Comparison of ENCODE assay signal across 18 mouse cellular contexts in genomic region chr15:64434908-64435307, GRCm38 (mm10).
A peak's percentile ranks its signal among the peaks of the same experiment; 100 is the strongest.
DNase-seq lines count a peak whose midpoint lies in the region; ATAC-seq lines count a peak whose summit lies in the region.
"Had no signal": no experiment of that assay in that cellular context is flagged by ENCODE, and none has a peak within 500 bp of the region (broad histone marks: within the 10 kb centered on the region; RNA-seq: fewer than 3 reads in every experiment).

No protein-coding gene starts in this region.

- H3K27me3 ChIP-seq in heart, embryonic 10.5 days (ENCODE audit: insufficient read depth, poor library complexity, severe bottlenecking): no peaks in the 10 kb centered on the region
- no peaks in the 10 kb centered on the region for H3K27me3 ChIP-seq in kidney, embryonic 16.5 days (ENCODE audit: insufficient read depth, low read length)
- no peaks in the 10 kb centered on the region for H3K27me3 ChIP-seq in midbrain, embryonic 12.5 days
- H3K27me3 ChIP-seq in midbrain, embryonic 14.5 days (ENCODE audit: control insufficient read depth, insufficient read depth, low read length): no peaks in the 10 kb centered on the region
- H3K27me3 ChIP-seq in forebrain, embryonic 16.5 days (replicated peaks; ENCODE audit: control insufficient read depth, insufficient read depth, low read length): no peaks in the 10 kb centered on the region
- H3K27me3 ChIP-seq: embryonic facial prominence, embryonic 13.5 days; heart, embryonic 13.5 days; hindbrain, embryonic 13.5 days; intestine, embryonic 15.5 days had no signal

- WGBS in heart, embryonic 10.5 days: 82% methylated on average over 2 of the region's 2 CpGs
- WGBS in kidney, embryonic 16.5 days: 92% methylated on average over 2 of the region's 2 CpGs
- WGBS in midbrain, embryonic 12.5 days: 93% methylated on average over 2 of the region's 2 CpGs
- 90% methylated on average over 2 of the region's 2 CpGs for WGBS in midbrain, embryonic 14.5 days
- 96% methylated on average over 2 of the region's 2 CpGs for WGBS in forebrain, embryonic 16.5 days

- no peak overlapping the region for H3K4me3 ChIP-seq in heart, embryonic 10.5 days
- H3K4me3 ChIP-seq in kidney, embryonic 16.5 days (ENCODE audit: low read length): no peak overlapping the region
- no peak overlapping the region for H3K4me3 ChIP-seq in midbrain, embryonic 12.5 days
- no peak overlapping the region for H3K4me3 ChIP-seq in midbrain, embryonic 14.5 days (replicated peaks; ENCODE audit: low read depth, low read length)
- no peak overlapping the region for H3K4me3 ChIP-seq in forebrain, embryonic 16.5 days (replicated peaks; ENCODE audit: low read length)
- H3K4me3 ChIP-seq: embryonic facial prominence, embryonic 13.5 days; heart, adult 2 months; heart, embryonic 13.5 days; hindbrain, embryonic 13.5 days; intestine, embryonic 15.5 days had no signal

- no peaks in the 10 kb centered on the region for H3K9me3 ChIP-seq in heart, embryonic 10.5 days
- no peaks in the 10 kb centered on the region for H3K9me3 ChIP-seq in kidney, embryonic 16.5 days (ENCODE audit: low read length)
- H3K9me3 ChIP-seq in midbrain, embryonic 12.5 days: no peaks in the 10 kb centered on the region
- H3K9me3 ChIP-seq in midbrain, embryonic 14.5 days (ENCODE audit: control insufficient read depth, low read length): no peaks in the 10 kb centered on the region
- H3K9me3 ChIP-seq in forebrain, embryonic 16.5 days (ENCODE audit: control insufficient read depth, low read length): no peaks in the 10 kb centered on the region
- H3K9me3 ChIP-seq: embryonic facial prominence, embryonic 13.5 days; heart, embryonic 13.5 days; hindbrain, embryonic 13.5 days; intestine, embryonic 15.5 days had no signal

- H3K36me3 ChIP-seq in heart, embryonic 10.5 days: no peaks in the 10 kb centered on the region
- H3K36me3 ChIP-seq in kidney, embryonic 16.5 days (ENCODE audit: insufficient read depth, low read length): no peaks in the 10 kb centered on the region
- no peaks in the 10 kb centered on the region for H3K36me3 ChIP-seq in midbrain, embryonic 12.5 days
- H3K36me3 ChIP-seq in midbrain, embryonic 14.5 days (ENCODE audit: control insufficient read depth, insufficient read depth, low read length): no peaks in the 10 kb centered on the region
- H3K36me3 ChIP-seq in forebrain, embryonic 16.5 days (ENCODE audit: control insufficient read depth, insufficient read depth): no peaks in the 10 kb centered on the region
- H3K36me3 ChIP-seq: embryonic facial prominence, embryonic 13.5 days; heart, embryonic 13.5 days; hindbrain, embryonic 13.5 days; intestine, embryonic 15.5 days had no signal

- no peak overlapping the region for H3K4me2 ChIP-seq in kidney, embryonic 16.5 days (replicated peaks; ENCODE audit: low read depth, low read length)
- H3K4me2 ChIP-seq in midbrain, embryonic 12.5 days (replicated peaks): no peak overlapping the region
- H3K4me2 ChIP-seq in midbrain, embryonic 14.5 days (ENCODE audit: low read length): no peak overlapping the region
- no peak overlapping the region for H3K4me2 ChIP-seq in forebrain, embryonic 16.5 days (ENCODE audit: low read length)
- H3K4me2 ChIP-seq: embryonic facial prominence, embryonic 13.5 days; heart, embryonic 13.5 days; hindbrain, embryonic 13.5 days; intestine, embryonic 15.5 days had no signal

- no peak overlapping the region for H3K27ac ChIP-seq in heart, embryonic 10.5 days
- no peak overlapping the region for H3K27ac ChIP-seq in kidney, embryonic 16.5 days (ENCODE audit: low read length)
- no peak overlapping the region for H3K27ac ChIP-seq in midbrain, embryonic 12.5 days (replicated peaks)
- no peak overlapping the region for H3K27ac ChIP-seq in midbrain, embryonic 14.5 days (replicated peaks; ENCODE audit: low read depth, low read length)
- H3K27ac ChIP-seq in forebrain, embryonic 16.5 days (ENCODE audit: low read length): no peak overlapping the region
- H3K27ac ChIP-seq: embryonic facial prominence, embryonic 13.5 days; heart, adult 2 months; heart, embryonic 13.5 days; hindbrain, embryonic 13.5 days; intestine, embryonic 15.5 days had no signal

- H3K4me1 ChIP-seq in heart, embryonic 10.5 days: peaks cover 9% of the 10 kb centered on the region
- no peaks in the 10 kb centered on the region for H3K4me1 ChIP-seq in kidney, embryonic 16.5 days (ENCODE audit: insufficient read depth, low read length)
- peaks cover 6% of the 10 kb centered on the region for H3K4me1 ChIP-seq in midbrain, embryonic 12.5 days
- no peaks in the 10 kb centered on the region for H3K4me1 ChIP-seq in midbrain, embryonic 14.5 days (ENCODE audit: control insufficient read depth, insufficient read depth, low read length)
- peaks cover 5% of the 10 kb centered on the region for H3K4me1 ChIP-seq in forebrain, embryonic 16.5 days (replicated peaks; ENCODE audit: control insufficient read depth, insufficient read depth, low read length)
- H3K4me1 ChIP-seq: hindbrain, embryonic 13.5 days; intestine, embryonic 15.5 days had no signal

- DNase-seq in heart, adult 11 months: peak; percentile 30
- DNase-seq in heart, embryonic 10.5 days (ENCODE audit: low spot score): no peak
- DNase-seq in kidney, adult 8-10 months: no peak
- no peak for DNase-seq in midbrain, embryonic 14.5 days
- DNase-seq: cerebellum, adult 11 months; cerebellum, adult 9-10 months; cerebellum, postnatal 36 days; gastrocnemius, postnatal 10 days; heart, adult 2 months; heart, postnatal 36 days had no signal

- peak; percentile 31; the same call in 1 of the 2 replicates for ATAC-seq in kidney, embryonic 16.5 days (ENCODE audit: low FRiP score, low TSS enrichment)
- ATAC-seq in midbrain, embryonic 12.5 days (ENCODE audit: low FRiP score, low read depth): 0 out of 2 replicates have a peak, but pooled peaks have one; percentile 49
- no peak for ATAC-seq in midbrain, embryonic 14.5 days (ENCODE audit: low FRiP score, low TSS enrichment)
- ATAC-seq in forebrain, embryonic 16.5 days: peak; percentile 31; the same call in 1 of the 2 replicates
- no peak for ATAC-seq in monocyte, adult 5-6 weeks (replicated peaks; ENCODE audit: insufficient number of reproducible peaks, low FRiP score, low TSS enrichment, poor library complexity, severe bottlenecking)
- ATAC-seq: intestine, embryonic 15.5 days had no signal

- no peak overlapping the region for H3K9ac ChIP-seq in kidney, embryonic 16.5 days (replicated peaks; ENCODE audit: low read length)
- H3K9ac ChIP-seq in midbrain, embryonic 12.5 days (replicated peaks): no peak overlapping the region
- H3K9ac ChIP-seq in midbrain, embryonic 14.5 days (replicated peaks; ENCODE audit: low read length): no peak overlapping the region
- no peak overlapping the region for H3K9ac ChIP-seq in forebrain, embryonic 16.5 days (replicated peaks; ENCODE audit: low read depth, low read length)
- H3K9ac ChIP-seq: embryonic facial prominence, embryonic 13.5 days; heart, embryonic 13.5 days; hindbrain, embryonic 13.5 days; intestine, embryonic 15.5 days had no signal

Comparison
In these comparisons a context has a peak if more than half of its experiments do, and no peak if none do; other contexts are left out.
1. ATAC-seq: peak in kidney, embryonic 16.5 days (single experiment), midbrain, embryonic 12.5 days (single experiment) and forebrain, embryonic 16.5 days (single experiment); none in midbrain, embryonic 14.5 days (single experiment) and monocyte, adult 5-6 weeks (single experiment).